Mouse (Mus musculus): ENCODE data around the gene Amhr2.

Gene Amhr2

GRCm38 (mm10) chr15:102445146-102445545 lies at the start of gene Amhr2:
Amhr2 (plus strand) TSS chr15:102445367.
- in situ Hi-C loops (cut with MboI; ENCODE audit: low sequenced_read_pairs), result no loop called here

- in situ Hi-C loops (cut with MboI; ENCODE audit: low sequenced_read_pairs), result no loop called here
These were observed 46.5 kb upstream of the Amhr2 start for GRCm38 (mm10) chr15:102398629-102399028.

GRCm38 (mm10) chr15:102399229-102400221 lies 45.6 kb upstream of the Amhr2 start:
- in situ Hi-C loops (cut with MboI; ENCODE audit: low sequenced_read_pairs), result no loop called here

GRCm38 (mm10) chr15:102400476-102401045 lies 44.6 kb upstream of the Amhr2 start:
- in situ Hi-C loops (cut with MboI; ENCODE audit: low sequenced_read_pairs), result no loop called here

GRCm38 (mm10) chr15:102401278-102401677 lies 43.9 kb upstream of the Amhr2 start:
- in situ Hi-C loops (cut with MboI; ENCODE audit: low sequenced_read_pairs), result no loop called here

GRCm38 (mm10) chr15:102402210-102402609 lies 43.0 kb upstream of the Amhr2 start:
- in situ Hi-C loops (cut with MboI; ENCODE audit: low sequenced_read_pairs), result no loop called here

- in situ Hi-C loops (cut with MboI; ENCODE audit: low sequenced_read_pairs), result no loop called here
These were observed 40.3 kb upstream of the Amhr2 start for GRCm38 (mm10) chr15:102404608-102405488.

GRCm38 (mm10) chr15:102405489-102406195 lies 39.5 kb upstream of the Amhr2 start, which contains the start of gene Sp1:
Sp1 (plus strand) TSS chr15:102406143.
- in situ Hi-C loops (cut with MboI; ENCODE audit: low sequenced_read_pairs), result no loop called here

GRCm38 (mm10) chr15:102406196-102406911 lies 38.8 kb upstream of the Amhr2 start:
- in situ Hi-C loops (cut with MboI; ENCODE audit: low sequenced_read_pairs), result no loop called here

GRCm38 (mm10) chr15:102406912-102407580 lies 38.1 kb upstream of the Amhr2 start:
- in situ Hi-C loops (cut with MboI; ENCODE audit: low sequenced_read_pairs), result no loop called here

GRCm38 (mm10) chr15:102407681-102408557 lies 37.2 kb upstream of the Amhr2 start:
- in situ Hi-C loops (cut with MboI; ENCODE audit: low sequenced_read_pairs), result no loop called here

- in situ Hi-C loops (cut with MboI; ENCODE audit: low sequenced_read_pairs), result no loop called here
These were observed 36.5 kb upstream of the Amhr2 start for GRCm38 (mm10) chr15:102408558-102409130.

GRCm38 (mm10) chr15:102409286-102409685 lies 35.9 kb upstream of the Amhr2 start:
- in situ Hi-C loops (cut with MboI; ENCODE audit: low sequenced_read_pairs), result no loop called here

GRCm38 (mm10) chr15:102411077-102411476 lies 34.1 kb upstream of the Amhr2 start:
- in situ Hi-C loops (cut with MboI; ENCODE audit: low sequenced_read_pairs), result no loop called here

GRCm38 (mm10) chr15:102413687-102414086 lies 31.5 kb upstream of the Amhr2 start:
- in situ Hi-C loops (cut with MboI; ENCODE audit: low sequenced_read_pairs), result no loop called here

- in situ Hi-C loops (cut with MboI; ENCODE audit: low sequenced_read_pairs), result no loop called here
These were observed 27.6 kb upstream of the Amhr2 start for GRCm38 (mm10) chr15:102417524-102417923.

GRCm38 (mm10) chr15:102420986-102421385 lies 24.2 kb upstream of the Amhr2 start:
- in situ Hi-C loops (cut with MboI; ENCODE audit: low sequenced_read_pairs), result no loop called here

- in situ Hi-C loops (cut with MboI; ENCODE audit: low sequenced_read_pairs), result no loop called here
These were observed 23.7 kb upstream of the Amhr2 start for GRCm38 (mm10) chr15:102421437-102421836.

All from CH12F3 (cell line).